Mouse (Mus musculus) WW6 (cell line): Measurements from ENCODE around the gene Flii.

Experiments
- DNase-seq: peaks from one replicate; pipeline ENCODE4 v3.0.0-alpha.2; 2013; ENCODE audit warnings: low read depth, low spot score

The Flii gene

DNA sequence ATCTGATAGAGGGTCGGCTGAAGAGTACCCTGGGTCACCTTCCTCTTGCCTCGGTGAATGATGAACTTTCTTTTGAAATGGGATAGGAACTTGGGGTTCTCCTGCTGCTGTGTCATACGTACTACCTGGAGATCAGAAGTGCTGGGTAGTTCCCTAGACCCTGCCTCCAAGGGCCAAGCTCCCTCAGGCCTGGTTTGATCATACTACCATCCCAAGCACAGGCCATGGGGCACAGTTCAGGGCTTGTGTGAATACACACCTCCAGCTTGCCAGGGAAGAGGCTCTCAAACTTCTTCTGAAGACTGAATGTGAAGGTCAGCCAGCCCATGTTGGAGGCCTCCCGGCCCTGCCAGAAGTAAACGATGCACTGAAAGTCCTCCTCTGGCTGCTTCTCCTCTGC, 11.2 kb downstream of the Flii start:
- DNase-seq, result no peak

- DNase-seq, result no peak
These were observed 14.3 kb downstream of the Flii start for GRCm38 (mm10) chr11:60712639-60713255.

DNA sequence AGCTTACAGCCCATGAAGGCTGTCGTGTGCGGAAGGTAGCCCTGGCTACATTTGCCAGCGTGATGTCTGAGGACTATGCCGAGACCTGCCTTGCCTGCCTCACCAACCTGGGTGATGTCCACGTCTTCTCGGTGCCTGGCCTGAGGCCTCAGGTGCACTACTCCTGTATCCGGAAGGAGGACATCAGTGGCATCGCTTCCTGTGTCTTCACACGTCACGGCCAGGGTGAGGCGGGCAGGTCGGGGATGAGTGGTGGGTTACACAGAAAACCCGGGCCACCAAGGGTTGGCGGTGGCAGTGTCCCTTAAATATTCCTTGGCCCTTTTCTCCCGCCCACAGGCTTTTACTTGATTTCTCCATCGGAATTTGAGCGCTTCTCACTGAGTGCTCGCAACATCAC, 15.0 kb downstream of the Flii start:
- no peak for DNase-seq

- DNase-seq, result no peak
These were observed 15.8 kb downstream of the Flii start for GRCm38 (mm10) chr11:60711218-60711617.

DNA sequence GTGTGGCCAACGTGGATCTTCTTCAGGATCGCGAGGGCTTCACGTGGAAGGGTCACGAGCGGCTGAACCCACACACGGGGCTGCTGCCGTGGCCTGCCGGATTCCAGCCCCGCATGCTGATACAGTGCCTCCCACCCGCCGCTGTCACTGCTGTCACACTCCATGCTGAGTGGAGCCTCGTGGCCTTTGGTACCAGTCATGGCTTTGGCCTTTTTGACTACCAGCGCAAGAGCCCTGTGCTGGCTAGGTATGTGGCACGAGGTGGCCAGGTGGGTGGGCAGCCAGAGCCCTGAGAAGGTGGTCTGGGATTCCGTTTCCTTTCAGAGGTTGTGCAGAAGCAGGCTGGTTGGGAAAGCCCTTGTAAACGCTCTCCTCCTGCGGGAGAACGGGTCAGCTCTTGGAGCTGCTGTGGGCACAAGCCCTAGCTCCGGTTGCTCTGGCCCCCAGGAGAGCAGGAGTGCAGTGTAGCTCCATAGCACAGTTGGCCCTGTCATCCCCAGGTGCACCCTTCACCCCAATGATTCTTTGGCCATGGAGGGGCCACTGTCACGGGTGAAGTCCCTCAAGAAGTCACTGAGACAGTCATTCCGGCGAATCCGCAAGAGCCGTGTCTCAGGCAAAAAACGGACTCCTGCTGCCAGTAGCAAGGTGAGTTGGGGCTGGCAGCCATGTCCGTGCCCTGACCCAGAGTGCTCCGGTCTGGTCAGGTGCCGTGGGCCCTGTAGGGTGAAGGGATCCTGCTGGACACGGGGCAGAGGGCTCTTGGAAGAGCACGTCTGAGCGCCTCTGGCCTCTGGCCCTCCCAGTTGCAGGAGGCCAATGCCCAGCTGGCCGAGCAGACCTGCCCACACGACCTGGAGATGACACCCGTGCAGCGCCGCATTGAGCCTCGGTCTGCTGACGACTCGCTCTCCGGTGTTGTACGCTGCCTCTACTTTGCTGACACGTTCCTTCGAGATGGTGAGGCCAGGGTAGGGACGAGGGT, 17.3 kb downstream of the Flii start:
- DNase-seq, result no peak

DNA sequence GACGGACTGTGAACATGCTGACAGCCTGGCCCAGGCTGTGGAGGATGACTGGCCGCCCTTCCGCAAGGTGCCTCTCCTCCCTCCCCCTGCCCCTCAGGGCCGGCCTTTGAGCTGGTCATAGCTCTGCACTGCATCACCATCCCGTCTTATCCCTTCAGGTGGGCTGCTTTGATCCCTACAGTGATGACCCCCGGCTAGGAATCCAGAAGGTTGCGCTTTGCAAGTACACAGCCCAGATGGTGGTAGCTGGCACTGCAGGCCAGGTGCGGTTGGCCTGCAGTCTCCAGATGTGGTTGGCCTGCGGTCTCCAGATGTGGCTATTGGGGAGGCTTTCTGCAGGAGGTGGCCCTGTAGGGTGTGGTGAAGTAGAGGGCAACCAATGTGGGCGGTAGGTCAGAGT, 18.4 kb downstream of the Flii start:
- no peak for DNase-seq

- no peak for DNase-seq
These were observed 19.4 kb downstream of the Flii start for GRCm38 (mm10) chr11:60707672-60708071.

- DNase-seq, result no peak
These were observed 20.2 kb downstream of the Flii start for GRCm38 (mm10) chr11:60706696-60707480.

DNA sequence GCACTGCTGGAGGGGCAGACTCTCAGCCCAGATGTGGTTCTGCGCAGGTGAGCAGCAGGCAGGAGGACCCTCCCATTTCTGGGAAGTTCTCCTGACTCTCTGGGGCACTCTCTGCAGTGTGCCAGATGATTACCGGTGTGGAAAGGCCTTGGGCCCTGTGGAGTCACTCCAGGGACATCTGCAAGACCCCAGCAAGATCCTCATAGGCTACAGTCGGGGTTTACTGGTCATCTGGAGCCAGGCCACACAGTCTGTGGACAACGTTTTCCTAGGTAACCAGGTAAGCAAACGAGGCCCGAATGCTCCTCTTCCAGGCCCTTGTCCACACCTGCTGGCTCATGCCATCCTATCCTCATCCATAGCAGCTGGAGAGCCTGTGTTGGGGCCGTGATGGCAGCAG, 21.0 kb downstream of the Flii start:
- DNase-seq, result no peak

- no peak for DNase-seq
These were observed 21.8 kb downstream of the Flii start for GRCm38 (mm10) chr11:60705255-60705654.

GRCm38 (mm10) chr11:60704023-60704880, 22.8 kb downstream of the Flii start:
- no peak for DNase-seq

DNA sequence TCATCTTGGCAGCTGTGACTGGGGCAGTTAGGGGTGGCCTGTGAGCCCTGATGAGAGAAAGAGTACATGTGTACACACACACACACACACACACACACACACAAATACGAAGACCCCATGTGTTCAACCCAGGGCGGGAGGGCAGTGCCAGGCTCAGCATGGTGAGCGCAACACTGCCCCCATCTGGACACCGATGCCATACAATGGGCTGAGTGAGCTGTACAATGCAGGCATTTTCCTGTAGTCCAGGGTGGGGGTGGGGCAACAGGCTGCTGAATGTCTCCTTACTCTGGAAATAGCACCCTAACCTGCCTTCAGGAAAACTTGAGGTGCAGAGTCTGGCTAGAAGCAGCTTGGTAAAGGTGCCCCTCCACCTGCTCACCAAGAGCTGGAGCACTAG, 23.9 kb downstream of the Flii start:
- DNase-seq, result peak; percentile 58

GRCm38 (mm10) chr11:60701611-60702010, 25.5 kb downstream of the Flii start:
- DNase-seq, result no peak

- no peak for DNase-seq
These were observed 26.5 kb downstream of the Flii start for GRCm38 (mm10) chr11:60700320-60701185.

GRCm38 (mm10) chr11:60699524-60700075, 27.5 kb downstream of the Flii start, which contains the start of gene Llgl1:
Gene Llgl1, plus strand, starts transcription at chr11:60699723.
- peak; percentile 90 for DNase-seq

DNA sequence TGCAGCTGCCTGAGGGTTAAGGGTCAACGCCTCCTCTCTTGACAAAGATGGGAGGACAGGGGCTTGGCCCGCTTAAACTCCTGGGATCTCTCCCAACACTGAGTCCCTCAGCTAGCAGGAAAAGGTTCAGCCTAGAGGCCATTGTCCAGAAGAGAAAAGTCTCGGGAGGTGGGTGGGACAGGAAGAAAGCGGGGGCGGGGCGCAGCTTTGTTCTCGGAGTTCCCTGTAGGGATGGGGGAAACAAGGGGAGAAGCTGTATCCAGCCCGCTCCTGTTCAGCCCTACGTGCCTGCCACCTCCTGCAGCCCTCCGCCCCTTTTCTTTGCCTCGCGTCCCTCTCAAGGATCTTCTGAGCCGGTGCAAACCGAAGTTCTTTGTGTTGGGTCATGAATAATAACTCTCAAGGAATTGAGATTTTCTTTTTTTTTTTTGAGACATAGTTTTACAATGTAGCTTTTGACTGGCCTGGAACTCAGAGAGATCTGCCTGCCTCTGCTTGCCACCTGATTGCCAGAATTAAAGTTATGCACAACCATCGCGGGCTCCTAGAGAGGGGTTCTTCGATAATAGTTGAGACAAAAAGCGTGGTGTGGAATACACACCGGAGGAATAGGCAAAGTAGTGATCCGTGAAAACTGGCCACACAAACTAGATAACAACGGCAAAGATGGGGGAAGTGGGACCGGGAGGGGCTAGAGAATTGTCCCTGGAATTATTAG, 28.1 kb downstream of the Flii start:
- DNase-seq, result peak; percentile 76

- no peak for DNase-seq
These were observed 29.5 kb downstream of the Flii start for GRCm38 (mm10) chr11:60697561-60697960.

- DNase-seq, result no peak
These were observed 30.9 kb downstream of the Flii start for GRCm38 (mm10) chr11:60696165-60696564.
